Mouse (Mus musculus) liver, adult 10 weeks (tissue): ENCODE measurements around the gene March11. TPM values are rescaled to one million over a fixed set of nuclear protein-coding genes. Genes with fewer than 3 reads are reported as not detected.

ENCODE experiments used
- polyA plus RNA-seq: library from polyadenylated mRNA; stranded (reverse); fragments of 350-450 nt; fragmentation: Illumina TruSeq; extraction: RNeasy Lipid Tissue Mini Kit (QIAGEN cat#74804); gene quantifications from one replicate; pipeline ENCODE4 v1.2.3, GENCODE M21; 2014; ENCODE audit warnings: low read depth, low replicate concordance

Gene March11
- not detected for polyA plus RNA-seq

GRCm38 (mm10) chr15:26308629-26309230 is at the start of gene March11:
TSS of gene March11 (plus strand) at chr15:26309048.

